Mouse (Mus musculus): ENCODE measurements around the gene Mrtfb. TPM values are rescaled to one million over a fixed set of nuclear protein-coding genes. Genes with fewer than 3 reads are reported as not detected.

Gene Mrtfb
- polyA plus RNA-seq, 1 experiment from 2014 or later: 14.9 TPM

DNA sequence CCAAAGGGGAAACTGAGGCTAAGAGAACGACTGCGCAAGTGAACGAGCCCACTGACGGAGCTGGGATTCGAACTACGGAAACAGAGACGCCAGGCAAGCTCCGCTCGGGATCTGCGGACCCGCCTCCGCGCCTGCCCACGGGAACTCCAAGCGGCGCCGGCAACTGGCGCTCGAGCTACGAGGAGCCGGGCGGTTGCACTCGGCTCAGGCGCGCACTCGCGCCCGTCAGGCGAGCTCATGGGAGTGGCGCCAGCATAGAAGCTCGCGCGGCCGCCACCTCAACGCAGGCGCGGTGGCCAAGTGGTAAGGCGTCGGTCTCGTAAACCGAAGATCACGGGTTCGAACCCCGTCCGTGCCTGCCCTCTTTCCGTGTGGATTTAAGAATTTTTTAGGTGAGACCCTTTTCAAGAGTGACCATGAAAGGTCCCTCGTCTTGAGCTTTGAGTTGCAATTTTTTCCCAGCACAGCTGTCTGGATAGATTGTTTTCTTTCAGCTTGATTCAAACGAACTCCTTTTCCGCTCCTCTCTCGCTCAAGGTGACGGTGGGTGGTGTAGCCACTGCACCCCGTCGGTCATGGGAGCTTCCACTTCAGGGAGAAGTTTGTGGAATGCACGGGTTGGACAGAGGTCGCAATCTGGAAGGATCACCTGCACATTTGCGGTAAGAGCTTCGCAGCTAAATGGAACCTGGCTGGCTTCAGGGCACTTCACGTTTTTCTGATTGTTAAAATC lies 180.9 kb downstream of the Mrtfb start:
- Histone ChIP-seq H3K4me2 (ENCODE audit: low read length) (peak overlapping the region; percentile 78), H3K36me3 (ENCODE audit: control insufficient read depth, insufficient read depth, low read length) (no peaks in the 10 kb centered on the region), H3K9ac (replicated peaks; ENCODE audit: low read length) (peak overlapping the region; percentile 54), H3K4me1 (ENCODE audit: control insufficient read depth, insufficient read depth, low read length) (peaks cover 5% of the 10 kb centered on the region; the same call in 1 of the 2 replicates), H3K9me3 (ENCODE audit: control insufficient read depth, low read length) (no peaks in the 10 kb centered on the region), H3K27ac (replicated peaks; ENCODE audit: low read depth, low read length) (peak overlapping the region; percentile 61), H3K27me3 (ENCODE audit: control insufficient read depth, insufficient read depth, low read length) (no peaks in the 10 kb centered on the region), H3K4me3 (replicated peaks; ENCODE audit: low read depth, low read length) (peak overlapping the region; percentile 63)
- ATAC-seq (ENCODE audit: low FRiP score, low TSS enrichment) (peak; percentile 93), DNase-seq (peak; percentile 98)
- WGBS: under 1% methylated on average over 58 of the region's 58 CpGs

DNA sequence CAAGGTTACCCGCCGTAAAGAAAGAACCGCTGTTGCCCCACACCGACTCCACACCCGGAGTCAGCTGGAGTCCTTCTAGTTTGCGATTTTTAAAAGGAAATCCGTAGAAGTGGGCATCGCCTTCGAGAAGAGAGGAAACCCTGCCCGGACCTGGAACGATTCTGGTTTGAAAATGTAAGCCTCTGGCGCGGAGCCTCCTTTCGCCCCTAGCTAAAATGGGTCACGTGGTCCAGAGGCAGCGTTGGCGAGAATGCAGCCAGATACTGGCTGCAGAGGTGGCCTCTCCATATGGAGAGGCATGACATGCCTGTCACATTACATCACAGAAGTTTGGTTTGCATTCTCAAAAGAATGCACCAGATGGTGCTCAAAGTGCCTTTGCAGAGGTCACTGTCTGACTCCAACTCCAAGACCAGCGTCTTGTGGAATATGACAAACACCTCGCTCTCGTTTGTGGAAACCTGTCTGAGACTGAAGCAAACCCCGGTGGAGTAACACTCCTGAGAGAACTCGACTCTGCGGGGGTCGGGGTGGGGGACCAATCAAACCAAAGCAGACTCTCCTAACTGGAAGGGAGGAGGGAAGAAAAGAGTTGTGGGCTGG lies 181.6 kb downstream of the Mrtfb start:
- Histone ChIP-seq H3K27ac (replicated peaks; ENCODE audit: low read depth, low read length) (peak overlapping the region; percentile 61; the same call in 1 of the 2 replicates), H3K9me3 (ENCODE audit: control insufficient read depth, low read length) (no peaks in the 10 kb centered on the region), H3K4me2 (ENCODE audit: low read length) (peak overlapping the region; percentile 78), H3K9ac (replicated peaks; ENCODE audit: low read length) (peak overlapping the region; percentile 54), H3K4me3 (replicated peaks; ENCODE audit: low read depth, low read length) (peak overlapping the region; percentile 63), H3K4me1 (ENCODE audit: control insufficient read depth, insufficient read depth, low read length) (peaks cover 5% of the 10 kb centered on the region; the same call in 1 of the 2 replicates), H3K27me3 (ENCODE audit: control insufficient read depth, insufficient read depth, low read length) (no peaks in the 10 kb centered on the region), H3K36me3 (ENCODE audit: control insufficient read depth, insufficient read depth, low read length) (no peaks in the 10 kb centered on the region)
- DNase-seq (peak; percentile 81), ATAC-seq (ENCODE audit: low FRiP score, low TSS enrichment) (peak; percentile 53)
- WGBS: under 1% methylated on average over 24 of the region's 24 CpGs

DNA sequence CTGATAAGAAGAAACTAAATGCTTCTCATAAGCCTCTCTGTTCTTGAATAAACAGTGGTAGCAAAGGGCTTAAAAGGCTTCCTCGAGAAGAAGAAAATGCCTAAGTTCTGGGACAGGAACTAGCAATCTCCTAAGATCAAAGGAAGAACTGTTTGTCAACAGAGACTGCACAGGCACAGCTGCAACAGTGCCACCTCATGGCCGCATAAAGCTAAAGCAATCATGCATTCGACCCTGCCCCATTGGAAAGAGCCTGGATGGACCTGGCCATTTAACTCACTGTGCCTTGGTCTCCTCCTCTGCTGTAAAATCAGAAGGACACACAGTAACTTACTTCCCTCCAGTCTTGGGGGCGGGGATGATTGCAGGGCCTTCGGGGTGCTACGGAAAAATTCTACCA lies 184.2 kb downstream of the Mrtfb start:
- peak; percentile 45 for DNase-seq

DNA sequence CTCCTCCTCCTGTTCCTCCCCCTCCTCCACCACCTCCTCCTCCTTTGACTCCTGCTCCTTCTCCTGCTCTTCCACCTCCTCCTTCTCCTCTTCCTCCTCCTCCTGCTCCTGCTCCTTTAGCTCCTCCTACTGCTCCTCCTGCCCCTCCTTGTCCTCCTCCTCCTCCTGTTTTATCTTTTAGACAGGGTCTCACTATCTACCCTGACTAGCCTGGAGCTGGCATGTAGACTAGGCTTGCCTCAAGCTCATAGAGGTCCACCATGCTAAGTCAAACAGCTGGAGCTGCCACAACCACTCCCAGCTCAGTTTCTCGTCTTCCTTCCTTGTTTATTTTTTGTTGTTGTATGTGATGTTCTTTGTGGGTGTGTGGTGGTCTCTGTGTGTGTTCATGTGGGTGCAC lies 187.5 kb downstream of the Mrtfb start:
- Histone ChIP-seq H3K9ac (replicated peaks; ENCODE audit: low read length) (no peak overlapping the region), H3K36me3 (ENCODE audit: control insufficient read depth, insufficient read depth, low read length) (no peaks in the 10 kb centered on the region), H3K4me2 (ENCODE audit: low read length) (no peak overlapping the region), H3K4me3 (replicated peaks; ENCODE audit: low read depth, low read length) (no peak overlapping the region), H3K9me3 (ENCODE audit: control insufficient read depth, low read length) (no peaks in the 10 kb centered on the region), H3K27me3 (ENCODE audit: control insufficient read depth, insufficient read depth, low read length) (peaks cover 4% of the 10 kb centered on the region), H3K27ac (replicated peaks; ENCODE audit: low read depth, low read length) (no peak overlapping the region), H3K4me1 (ENCODE audit: control insufficient read depth, insufficient read depth, low read length) (peaks cover 9% of the 10 kb centered on the region)
- 83% methylated on average over 1 of the region's 1 CpGs for WGBS
- ATAC-seq (ENCODE audit: low FRiP score, low TSS enrichment): no peak
- DNase-seq: no peak

More for the DNA sequence above, 184.2 kb downstream of the Mrtfb start:
- H3K36me3 ChIP-seq (ENCODE audit: control insufficient read depth, insufficient read depth, low read length): no peaks in the 10 kb centered on the region
- no peaks in the 10 kb centered on the region for H3K27me3 ChIP-seq (ENCODE audit: control insufficient read depth, insufficient read depth, low read length)
- WGBS: 49% methylated on average over 6 of the region's 6 CpGs
- H3K27ac ChIP-seq (replicated peaks; ENCODE audit: low read depth, low read length): no peak overlapping the region
- no peak overlapping the region for H3K4me2 ChIP-seq (ENCODE audit: low read length)
- H3K4me1 ChIP-seq (ENCODE audit: control insufficient read depth, insufficient read depth, low read length): peaks cover 5% of the 10 kb centered on the region; the same call in 1 of the 2 replicates
- H3K4me3 ChIP-seq (replicated peaks; ENCODE audit: low read depth, low read length): no peak overlapping the region
- no peaks in the 10 kb centered on the region for H3K9me3 ChIP-seq (ENCODE audit: control insufficient read depth, low read length)
- H3K9ac ChIP-seq (replicated peaks; ENCODE audit: low read length): no peak overlapping the region
- ATAC-seq (ENCODE audit: low FRiP score, low TSS enrichment): no peak

DNA sequence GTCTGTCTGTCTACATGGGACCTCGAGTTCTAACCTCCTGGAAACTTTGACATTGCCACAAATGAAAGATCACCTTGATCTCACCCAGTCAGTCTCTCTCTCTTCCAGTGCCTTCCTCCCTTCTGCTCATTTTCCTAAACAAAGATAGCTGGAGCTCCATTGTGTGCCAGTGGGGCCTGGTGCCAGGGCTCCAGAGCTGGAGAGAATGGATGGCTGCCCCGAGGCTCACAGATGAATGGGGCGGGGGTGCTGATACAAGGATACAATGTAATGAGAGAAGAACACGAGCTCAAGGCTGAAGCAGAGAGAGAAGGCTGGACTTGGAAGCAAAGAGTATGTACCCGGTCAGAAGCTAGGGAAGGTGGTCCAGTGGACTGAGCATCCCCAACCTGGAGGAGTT lies 189.2 kb downstream of the Mrtfb start:
- 55% methylated on average over 5 of the region's 5 CpGs for WGBS
- H3K27me3 ChIP-seq (ENCODE audit: control insufficient read depth, insufficient read depth, low read length): peaks cover 17% of the 10 kb centered on the region
- DNase-seq: peak; percentile 35

DNA sequence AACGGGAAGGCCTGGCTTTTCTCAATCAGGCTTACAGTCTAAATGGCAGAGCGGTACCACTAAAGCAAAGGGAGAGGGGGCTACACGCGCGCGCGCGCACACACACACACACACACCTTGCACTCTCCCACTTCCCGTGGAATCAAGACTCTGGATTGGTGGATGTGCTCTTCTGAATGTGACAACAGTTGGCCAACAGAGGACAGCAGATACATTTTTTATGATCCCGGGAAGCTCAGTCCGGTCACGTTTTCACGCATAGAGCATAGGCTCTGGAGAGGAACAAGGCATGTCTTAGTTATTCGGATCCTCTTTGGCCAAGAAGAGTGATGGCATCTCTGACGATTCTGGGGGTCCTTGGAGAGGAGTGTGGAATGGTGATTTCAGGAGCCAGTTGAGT lies 190.2 kb downstream of the Mrtfb start:
- DNase-seq: peak; percentile 70
- Histone ChIP-seq H3K27me3 (ENCODE audit: control insufficient read depth, insufficient read depth, low read length) (peaks cover 17% of the 10 kb centered on the region), H3K4me3 (replicated peaks; ENCODE audit: low read depth, low read length) (peak overlapping the region; percentile 70), H3K9ac (replicated peaks; ENCODE audit: low read length) (no peak overlapping the region), H3K4me2 (ENCODE audit: low read length) (peak overlapping the region; percentile 99), H3K9me3 (ENCODE audit: control insufficient read depth, low read length) (no peaks in the 10 kb centered on the region), H3K27ac (replicated peaks; ENCODE audit: low read depth, low read length) (no peak overlapping the region), H3K36me3 (ENCODE audit: control insufficient read depth, insufficient read depth, low read length) (no peaks in the 10 kb centered on the region), H3K4me1 (ENCODE audit: control insufficient read depth, insufficient read depth, low read length) (peaks cover 19% of the 10 kb centered on the region)
- ATAC-seq (ENCODE audit: low FRiP score, low TSS enrichment): no peak
- 17% methylated on average over 15 of the region's 15 CpGs for WGBS

More for the DNA sequence above, 189.2 kb downstream of the Mrtfb start:
- Histone ChIP-seq H3K9me3 (ENCODE audit: control insufficient read depth, low read length) (no peaks in the 10 kb centered on the region), H3K4me2 (ENCODE audit: low read length) (no peak overlapping the region), H3K4me3 (replicated peaks; ENCODE audit: low read depth, low read length) (no peak overlapping the region), H3K27ac (replicated peaks; ENCODE audit: low read depth, low read length) (no peak overlapping the region), H3K36me3 (ENCODE audit: control insufficient read depth, insufficient read depth, low read length) (no peaks in the 10 kb centered on the region), H3K4me1 (ENCODE audit: control insufficient read depth, insufficient read depth, low read length) (peaks cover 17% of the 10 kb centered on the region), H3K9ac (replicated peaks; ENCODE audit: low read length) (no peak overlapping the region)
- ATAC-seq (ENCODE audit: low FRiP score, low TSS enrichment): no peak

DNA sequence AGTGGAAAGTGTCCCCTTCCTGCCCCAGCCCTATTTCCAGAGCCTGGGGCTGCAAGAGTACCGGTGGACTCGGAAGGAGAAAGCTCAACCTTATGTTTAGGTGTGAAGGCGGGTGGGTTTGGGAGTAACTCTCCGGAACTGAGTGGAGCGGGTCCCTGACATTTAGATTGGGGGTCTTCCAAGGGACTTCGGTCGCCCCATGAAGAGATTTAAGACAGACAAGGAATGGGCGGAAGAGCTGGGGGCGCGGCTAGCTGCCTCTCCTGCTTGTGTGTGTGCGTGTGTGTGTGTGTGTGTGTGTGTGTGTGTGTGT lies 190.6 kb downstream of the Mrtfb start:
- ATAC-seq (ENCODE audit: low FRiP score, low TSS enrichment) (peak; percentile 11; the same call in 1 of the 2 replicates), DNase-seq (no peak)
- Histone ChIP-seq H3K9me3 (ENCODE audit: control insufficient read depth, low read length) (no peaks in the 10 kb centered on the region), H3K4me1 (ENCODE audit: control insufficient read depth, insufficient read depth, low read length) (peaks cover 19% of the 10 kb centered on the region), H3K27ac (replicated peaks; ENCODE audit: low read depth, low read length) (no peak overlapping the region), H3K9ac (replicated peaks; ENCODE audit: low read length) (0 out of 2 replicates have a peak overlapping the region, but pooled peaks have one; percentile 16), H3K27me3 (ENCODE audit: control insufficient read depth, insufficient read depth, low read length) (peaks cover 17% of the 10 kb centered on the region), H3K36me3 (ENCODE audit: control insufficient read depth, insufficient read depth, low read length) (no peaks in the 10 kb centered on the region), H3K4me2 (ENCODE audit: low read length) (peak overlapping the region; percentile 99), H3K4me3 (replicated peaks; ENCODE audit: low read depth, low read length) (peak overlapping the region; percentile 70)
- 2% methylated on average over 10 of the region's 11 CpGs for WGBS

DNA sequence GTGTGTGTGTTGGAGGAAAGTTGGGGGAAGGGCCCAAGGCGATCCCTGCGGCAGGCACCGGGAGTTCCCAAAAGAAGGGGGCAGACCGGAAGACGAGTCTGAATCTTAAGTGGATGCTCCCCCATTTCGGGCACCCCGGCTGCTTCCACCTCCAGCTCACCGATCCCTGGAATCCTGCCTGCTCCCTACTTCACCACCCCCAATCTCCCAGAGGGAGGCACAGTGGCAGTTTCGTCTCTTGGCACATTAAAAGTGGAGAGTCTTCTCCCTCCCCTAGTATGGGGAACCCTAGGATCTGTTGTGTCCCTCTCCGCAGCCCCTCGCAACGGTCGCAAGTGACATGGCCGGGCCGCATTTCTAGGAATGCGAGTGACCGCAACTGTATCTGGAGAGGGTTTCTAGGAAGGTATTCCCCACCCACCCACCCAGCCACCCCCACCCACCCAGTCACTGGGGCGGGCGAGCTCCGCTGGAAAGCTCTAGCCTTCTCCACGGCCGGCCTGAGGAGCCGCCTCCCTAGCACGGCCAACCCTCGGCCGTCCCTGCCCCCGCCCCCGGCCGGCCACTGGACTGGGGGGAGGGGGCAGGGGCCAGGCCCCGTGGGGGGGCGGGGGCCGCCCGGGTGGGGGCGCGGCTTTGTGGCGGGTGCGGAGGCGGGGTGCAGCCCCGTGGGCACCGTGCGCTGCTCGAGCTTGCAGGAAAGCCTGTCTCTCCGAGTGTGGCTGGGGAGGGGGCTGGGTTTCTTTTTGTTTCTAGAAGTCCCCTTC lies 191.2 kb downstream of the Mrtfb start:
- H3K4me3 ChIP-seq (replicated peaks; ENCODE audit: low read depth, low read length): peak overlapping the region; percentile 70
- peak overlapping the region; percentile 99 for H3K4me2 ChIP-seq (ENCODE audit: low read length)
- H3K9me3 ChIP-seq (ENCODE audit: control insufficient read depth, low read length): no peaks in the 10 kb centered on the region
- H3K27me3 ChIP-seq (ENCODE audit: control insufficient read depth, insufficient read depth, low read length): peaks cover 17% of the 10 kb centered on the region
- peak overlapping the region; percentile 75 for H3K9ac ChIP-seq (replicated peaks; ENCODE audit: low read length)
- WGBS: under 1% methylated on average over 33 of the region's 43 CpGs
- ATAC-seq (ENCODE audit: low FRiP score, low TSS enrichment) (peak; percentile 56), DNase-seq (peak; percentile 69)
- no peak overlapping the region for H3K27ac ChIP-seq (replicated peaks; ENCODE audit: low read depth, low read length)
- H3K36me3 ChIP-seq (ENCODE audit: control insufficient read depth, insufficient read depth, low read length): no peaks in the 10 kb centered on the region
- H3K4me1 ChIP-seq (ENCODE audit: control insufficient read depth, insufficient read depth, low read length): peaks cover 19% of the 10 kb centered on the region
